Mouse (Mus musculus) thymus, postnatal 0 days (tissue): ENCODE data around the gene Rasef. TPM values are rescaled to one million over a fixed set of nuclear protein-coding genes. Genes with fewer than 3 reads are reported as not detected.

ENCODE experiments used
- polyA plus RNA-seq: library from polyadenylated mRNA; unstranded; fragments of >200 nt; fragmentation: Nextera tagmentation; extraction: Ambion mirVana; gene quantifications from 2 replicates; pipeline ENCODE4 v1.2.1, GENCODE M21; 2015

Rasef gene
- polyA plus RNA-seq, 1 experiment from 2014 or later: 2.2 TPM

Other genes starting within 250 kb of the Rasef start
- gene Gm11238, start 183.1 kb downstream of the Rasef start, polyA plus RNA-seq: not detected in 2 replicates
- not detected in 2 replicates for gene Gm11237, start 168.0 kb downstream of the Rasef start, polyA plus RNA-seq
- not detected in 2 replicates for gene Gm11236, start 152.9 kb downstream of the Rasef start, polyA plus RNA-seq
- 0.15 TPM in 1 of 2 replicates, not detected in the other for gene Gm11239, start 122.6 kb downstream of the Rasef start, polyA plus RNA-seq
- gene Gm428, start 107.5 kb downstream of the Rasef start, polyA plus RNA-seq: not detected in 2 replicates
- not detected in 2 replicates for gene Gm11758, start 85.3 kb upstream of the Rasef start, polyA plus RNA-seq
- gene Gm11757, start 100.1 kb upstream of the Rasef start, polyA plus RNA-seq: not detected in 2 replicates
- not detected in 2 replicates for gene Gm13871, start 115.0 kb upstream of the Rasef start, polyA plus RNA-seq
- not detected in 2 replicates for gene Gm11756, start 129.8 kb upstream of the Rasef start, polyA plus RNA-seq
- gene 2310002L09Rik, start 159.9 kb upstream of the Rasef start, polyA plus RNA-seq: 0.12 and 0.24 TPM in 2 replicates
- 0.15 and 0.25 TPM in 2 replicates for gene Frmd3, start 222.4 kb upstream of the Rasef start, polyA plus RNA-seq